Mouse (Mus musculus) cortical plate, adult 2 months (tissue): ENCODE measurements around the gene Nsun7. TPM values are rescaled to one million over a fixed set of nuclear protein-coding genes. Genes with fewer than 3 reads are reported as not detected.
"Not testable (repeated sequence)": the region's sequence is repeated elsewhere in the genome, so short reads cannot be mapped to it uniquely, and the experiment has no call there.

Experiments used
- H3K27ac ChIP-seq: fragments of 200-500 bp; 2 replicates; pipeline ENCODE4 v1.5.1; 2012; ENCODE audit warnings: low read length, control low read depth, inconsistent platforms; ENCODE audit not compliant: insufficient read depth
- H3K4me1 ChIP-seq: fragments of 200-500 bp; 2 replicates; pipeline ENCODE4 v1.6.1; 2011; ENCODE audit warnings: low read length; ENCODE audit not compliant: control insufficient read depth, insufficient read depth
- H3K4me3 ChIP-seq: fragments of 200-500 bp; 2 replicates; pipeline ENCODE4 v1.5.1; 2011; ENCODE audit warnings: mild to moderate bottlenecking, low read length, control low read depth; ENCODE audit not compliant: insufficient read depth
- CTCF ChIP-seq: fragments of 200-500 bp; IDR thresholded peaks from 2 replicates; pipeline ENCODE4 v1.5.1; 2011; ENCODE audit warnings: mild to moderate bottlenecking, control low read depth, low read length; ENCODE audit not compliant: insufficient read depth; ENCODE audit errors: extremely low read depth
- POLR2A ChIP-seq: fragments of 200-500 bp; IDR thresholded peaks from 2 replicates; pipeline ENCODE4 v1.6.1; 2011; ENCODE audit warnings: mild to moderate bottlenecking, low read length, control low read depth; ENCODE audit not compliant: insufficient read depth; ENCODE audit errors: extremely low read depth
- polyA plus RNA-seq: library from polyadenylated mRNA; depleted of rRNA; stranded (reverse); fragments of >200 nt; gene quantifications from 2 replicates; pipeline ENCODE4 v1.2.3, GENCODE M21; 2012

Nsun7 gene
- polyA plus RNA-seq, 1 experiment, result 5.8 TPM

GRCm38 (mm10) chr5:66241894-66242293, 17.8 kb upstream of the Nsun7 start:
- Histone ChIP-seq H3K4me1 (no peaks in the 10 kb centered on the region), H3K4me3 (no peak overlapping the region), H3K27ac (no peak overlapping the region)
- TF ChIP-seq CTCF (peak; percentile 35), POLR2A (no peak)

DNA sequence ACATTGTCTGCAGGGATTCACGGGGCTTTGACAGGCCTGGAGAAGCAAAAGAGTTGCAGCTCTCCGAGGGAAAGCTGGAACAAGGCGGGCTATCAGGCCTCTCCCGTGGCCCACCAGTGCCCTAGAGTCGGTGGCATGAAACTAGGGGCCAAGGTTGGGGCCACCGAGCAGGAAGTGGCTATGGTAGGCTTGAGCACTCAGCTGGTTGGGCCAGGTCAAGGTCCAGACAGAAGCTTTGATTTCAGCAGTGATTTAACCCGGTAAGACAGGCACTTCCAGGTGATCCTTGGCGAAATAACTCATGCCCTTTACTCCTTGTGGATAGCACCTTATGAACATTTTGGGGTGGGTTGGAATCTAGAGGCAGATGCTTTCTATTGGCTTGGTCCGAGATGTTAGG, 16.2 kb upstream of the Nsun7 start:
- no peak for TF ChIP-seq CTCF
- no peak for TF ChIP-seq POLR2A
- no peaks in the 10 kb centered on the region for H3K4me1 ChIP-seq
- H3K4me3 ChIP-seq, result no peak overlapping the region
- H3K27ac ChIP-seq, result no peak overlapping the region

DNA sequence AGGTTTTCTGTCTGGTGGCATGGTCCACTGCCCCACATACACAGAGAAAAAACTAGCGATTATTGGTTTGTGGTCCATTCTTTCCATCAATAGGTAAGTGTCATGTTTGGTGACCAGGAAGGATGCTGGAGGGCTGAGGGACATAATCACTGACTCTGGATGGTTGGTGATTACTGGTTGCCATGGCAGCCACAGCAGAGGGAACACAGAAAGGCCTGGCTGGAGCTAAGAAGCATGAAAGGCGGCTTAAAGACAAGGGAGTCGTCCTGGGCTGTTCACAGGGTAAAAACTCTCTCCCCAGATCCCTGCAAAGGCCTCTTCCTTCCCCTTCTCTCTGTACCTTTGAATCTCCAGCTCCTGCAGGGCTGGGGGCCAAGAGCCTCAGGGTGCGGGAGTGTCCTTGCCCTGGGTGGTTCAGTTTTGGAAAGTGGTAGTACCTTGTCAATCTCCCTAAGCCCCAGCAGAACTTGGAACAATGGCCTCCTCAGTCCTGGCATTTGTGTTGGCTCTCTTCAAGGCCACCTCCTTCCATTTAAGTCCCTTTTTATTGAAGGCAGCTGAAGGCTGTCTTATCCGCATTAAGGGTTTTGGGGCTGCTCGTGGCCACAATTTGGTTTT, 15.5 kb upstream of the Nsun7 start:
- no peak overlapping the region for H3K4me3 ChIP-seq
- no peak overlapping the region for H3K27ac ChIP-seq
- TF ChIP-seq POLR2A (no peak), CTCF (no peak)
- no peaks in the 10 kb centered on the region for H3K4me1 ChIP-seq

GRCm38 (mm10) chr5:66245958-66246497, 13.7 kb upstream of the Nsun7 start:
- TF ChIP-seq CTCF (no peak), POLR2A (no peak)
- no peaks in the 10 kb centered on the region for H3K4me1 ChIP-seq
- H3K27ac ChIP-seq, result no peak overlapping the region
- no peak overlapping the region for H3K4me3 ChIP-seq

DNA sequence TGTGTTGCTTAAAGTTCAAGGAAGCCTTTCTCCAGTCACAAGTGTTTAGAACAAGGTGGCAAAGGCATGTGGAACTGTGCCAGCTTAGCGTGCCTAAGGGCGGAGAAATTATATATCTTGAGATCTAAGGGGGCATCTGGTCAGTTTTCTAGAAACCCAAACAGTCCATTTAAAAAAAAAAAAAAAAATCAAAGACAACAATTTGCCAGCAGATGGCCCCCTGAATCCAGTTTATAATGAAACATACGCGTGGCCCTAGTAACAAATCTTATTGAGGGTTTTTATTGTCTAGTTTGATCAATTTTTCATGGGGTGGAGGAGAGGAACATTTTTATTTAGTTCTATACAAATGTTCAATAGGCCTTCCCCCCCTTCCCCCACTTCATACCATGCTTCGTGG, 6.5 kb upstream of the Nsun7 start:
- TF ChIP-seq CTCF (no peak), POLR2A (no peak)

GRCm38 (mm10) chr5:66255044-66255443, 4.7 kb upstream of the Nsun7 start:
- H3K27ac ChIP-seq, result no peak overlapping the region
- TF ChIP-seq CTCF, result no peak
- TF ChIP-seq POLR2A, result no peak
- H3K4me1 ChIP-seq, result no peaks in the 10 kb centered on the region
- H3K4me3 ChIP-seq, result no peak overlapping the region

More for the DNA sequence above, 6.5 kb upstream of the Nsun7 start:
- Histone ChIP-seq H3K4me3 (no peak overlapping the region), H3K27ac (no peak overlapping the region), H3K4me1 (no peaks in the 10 kb centered on the region)

- no peak overlapping the region for H3K27ac ChIP-seq
- TF ChIP-seq CTCF (no peak), POLR2A (no peak)
- no peaks in the 10 kb centered on the region for H3K4me1 ChIP-seq
- no peak overlapping the region; the same call in 1 of the 2 replicates for H3K4me3 ChIP-seq
Measured at GRCm38 (mm10) chr5:66259000-66259399, 697 bp upstream of the Nsun7 start.

GRCm38 (mm10) chr5:66259431-66259755, 304 bp upstream of the Nsun7 start:
- H3K4me3 ChIP-seq, result peak overlapping the region; percentile 61
- not testable (repeated sequence) for H3K27ac ChIP-seq, H3K4me1 ChIP-seq

- TF ChIP-seq POLR2A, result no peak
- no peak for TF ChIP-seq CTCF
- no peak overlapping the region for H3K27ac ChIP-seq
- no peak overlapping the region for H3K4me3 ChIP-seq
- H3K4me1 ChIP-seq, result no peaks in the 10 kb centered on the region
Measured at GRCm38 (mm10) chr5:66262475-66262874, 2.8 kb downstream of the Nsun7 start.

- no peaks in the 10 kb centered on the region for H3K4me1 ChIP-seq
- H3K27ac ChIP-seq, result no peak overlapping the region
- TF ChIP-seq CTCF (peak; percentile 50; the same call in 1 of the 2 replicates), POLR2A (no peak)
- H3K4me3 ChIP-seq, result no peak overlapping the region
Measured at GRCm38 (mm10) chr5:66263398-66263797, 3.7 kb downstream of the Nsun7 start.
